Mouse (Mus musculus) megakaryocyte-erythroid progenitor cell, adult 5-6 weeks (primary cell): ENCODE data around the gene Nsun2. TPM values are rescaled to one million over a fixed set of nuclear protein-coding genes. Genes with fewer than 3 reads are reported as not detected.
"Not testable (repeated sequence)": the region's sequence is repeated elsewhere in the genome, so short reads cannot be mapped to it uniquely, and the experiment has no call there.

Experiments
- ATAC-seq: replicated peaks from 2 replicates; pipeline ENCODE4 v1.8.0; 2016; ENCODE audit warnings: mild to moderate bottlenecking, inconsistent platforms; ENCODE audit not compliant: severe bottlenecking, poor library complexity, low FRiP score, low TSS enrichment
- total RNA-seq, 2 experiments: library from RNA; stranded (forward) in 1 of 2; stranded (reverse) in 1 of 2; fragments of 200-1000, 215-1000 nt in 1 of 2; fragments of >200 nt in 1 of 2; fragmentation: Nextera tagmentation in 1 of 2; gene quantifications; 2 replicates each; pipeline ENCODE4 v1.2.3; 2014 to 2017

Nsun2 gene
- total RNA-seq, 2 experiments from 2014 or later, result 194 to 335 TPM

DNA sequence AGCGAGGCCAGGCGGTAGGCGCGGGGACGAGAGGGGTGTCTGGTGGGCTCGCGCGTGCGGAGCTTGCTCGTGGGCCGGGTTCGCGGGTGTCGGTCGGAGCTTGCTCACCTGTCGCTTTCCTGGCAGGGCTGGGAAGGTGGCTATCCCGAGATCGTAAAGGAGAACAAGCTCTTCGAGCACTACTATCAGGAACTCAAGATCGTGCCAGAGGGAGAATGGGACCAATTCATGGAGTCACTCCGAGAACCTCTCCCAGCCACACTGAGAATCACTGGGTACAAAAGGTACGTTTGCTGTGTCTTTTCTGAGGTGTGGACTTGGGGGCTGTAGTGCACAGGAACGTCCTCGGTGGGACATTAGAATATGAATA is 78.6 kb downstream of the Nsun2 start:
- ATAC-seq, result no peak

DNA sequence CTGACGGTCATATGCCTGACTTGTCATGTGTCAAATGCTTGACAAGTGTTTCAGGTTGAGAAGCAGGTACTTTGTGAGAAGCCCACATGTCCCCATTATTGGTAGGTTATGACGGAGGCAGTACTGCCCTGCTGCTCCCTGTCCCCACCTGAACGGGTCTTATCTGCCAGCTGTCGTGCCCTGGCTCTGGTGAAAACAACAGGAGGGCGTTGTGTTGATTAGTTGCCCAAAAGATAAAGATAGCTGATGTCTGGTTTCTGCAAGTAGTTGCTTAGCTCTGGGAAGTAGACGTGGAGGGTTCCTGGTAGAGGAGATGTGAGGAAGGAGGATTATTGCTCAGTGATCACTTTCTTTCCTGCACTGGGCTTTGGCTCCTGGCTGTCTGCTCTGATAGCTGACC is 83.2 kb downstream of the Nsun2 start:
- peak; percentile 49 for ATAC-seq

DNA sequence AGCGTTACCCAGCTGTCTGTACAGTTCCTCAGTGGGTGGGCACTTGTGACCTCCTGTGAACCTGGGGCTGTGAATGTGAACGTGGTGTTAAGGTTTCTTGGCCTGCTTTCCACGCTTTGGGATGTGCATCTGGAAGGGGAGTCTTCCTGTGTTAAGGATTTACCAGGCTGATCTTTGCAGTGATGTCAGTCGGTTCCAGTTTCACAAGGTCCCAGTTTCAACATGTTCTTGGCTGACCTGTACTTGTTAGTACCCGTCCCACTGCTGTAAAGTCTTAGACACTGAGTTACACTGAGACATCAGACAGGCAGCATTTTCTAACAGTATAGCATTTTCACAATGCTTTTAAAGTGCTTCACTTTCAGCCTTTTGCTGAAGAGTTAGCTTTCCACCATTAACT is 90.3 kb downstream of the Nsun2 start:
- no peak for ATAC-seq

DNA sequence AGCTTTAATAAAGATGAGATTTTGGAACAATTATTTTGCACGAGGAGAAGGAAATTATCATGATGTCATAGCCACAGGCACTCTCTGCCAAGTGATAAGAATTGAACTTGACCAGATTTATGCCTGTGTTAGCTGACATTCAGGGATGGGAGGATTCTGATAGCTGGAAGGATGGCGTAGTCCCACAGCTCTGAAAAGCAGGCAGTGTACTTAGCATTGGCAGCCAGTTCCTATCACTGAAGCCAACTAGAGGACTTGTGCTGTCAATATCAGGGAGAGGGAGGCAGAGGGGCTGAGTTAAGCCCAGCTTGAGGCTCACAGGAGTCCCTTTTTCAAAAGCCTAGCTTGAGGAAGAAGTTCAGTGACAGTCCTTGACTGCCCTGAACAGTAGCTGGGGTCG is 91.0 kb downstream of the Nsun2 start:
- no peak for ATAC-seq

DNA sequence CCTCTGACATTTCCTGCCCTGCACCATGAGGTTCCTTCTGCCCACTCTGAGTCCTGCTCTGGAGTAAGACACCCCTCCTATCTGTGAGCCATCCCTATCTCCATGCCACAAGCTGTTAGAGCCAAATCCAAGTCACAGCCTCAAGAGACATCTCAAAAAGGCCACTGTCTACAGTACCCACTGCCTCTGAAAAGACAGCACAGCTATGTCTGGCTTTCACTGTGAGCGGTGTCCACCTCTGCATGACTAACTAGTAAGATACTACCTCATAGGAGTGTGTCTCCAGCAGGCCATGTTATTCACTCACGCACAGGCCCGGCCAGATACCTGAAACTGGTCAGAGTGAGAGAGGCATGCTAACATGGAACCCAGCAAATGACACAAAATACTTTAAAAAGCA is 94.4 kb downstream of the Nsun2 start:
- no peak for ATAC-seq

DNA sequence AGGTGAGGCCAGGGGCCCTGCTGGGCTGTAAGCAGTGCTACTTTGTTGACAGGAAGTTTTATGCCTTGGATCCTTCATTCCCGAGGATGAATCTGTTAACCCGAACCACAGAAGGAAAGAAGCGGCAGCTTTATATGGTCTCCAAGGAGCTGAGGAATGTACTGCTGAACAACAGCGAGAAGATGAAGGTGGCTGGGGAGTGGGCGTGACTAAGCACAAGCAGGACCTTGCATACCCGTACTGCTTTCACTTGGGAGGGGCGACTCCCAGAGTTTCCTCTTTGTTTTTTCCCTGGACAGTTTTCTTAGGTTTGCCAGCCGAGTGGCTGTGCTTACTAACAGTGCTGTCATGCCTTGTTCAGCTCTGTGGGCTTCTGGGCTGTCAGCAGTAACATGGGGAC is 97.0 kb downstream of the Nsun2 start:
- ATAC-seq, result no peak

DNA sequence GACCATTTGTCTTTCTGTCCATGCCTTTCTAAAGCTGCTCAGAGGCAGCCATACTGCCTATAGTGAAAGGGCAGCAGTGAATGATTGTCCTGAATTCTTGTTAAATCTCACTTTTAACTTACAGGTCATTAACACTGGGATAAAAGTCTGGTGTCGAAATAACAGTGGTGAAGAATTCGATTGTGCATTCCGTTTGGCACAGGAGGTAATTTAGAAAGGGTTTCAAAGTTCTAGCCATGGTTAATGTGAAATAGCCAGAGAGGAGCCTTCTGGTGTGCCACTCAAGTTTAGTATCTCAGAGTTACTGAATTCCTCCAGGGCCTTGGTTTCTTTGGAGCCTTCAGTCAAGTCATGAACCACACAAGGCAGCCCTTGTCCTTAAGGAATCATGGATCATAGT is 97.6 kb downstream of the Nsun2 start:
- no peak for ATAC-seq

DNA sequence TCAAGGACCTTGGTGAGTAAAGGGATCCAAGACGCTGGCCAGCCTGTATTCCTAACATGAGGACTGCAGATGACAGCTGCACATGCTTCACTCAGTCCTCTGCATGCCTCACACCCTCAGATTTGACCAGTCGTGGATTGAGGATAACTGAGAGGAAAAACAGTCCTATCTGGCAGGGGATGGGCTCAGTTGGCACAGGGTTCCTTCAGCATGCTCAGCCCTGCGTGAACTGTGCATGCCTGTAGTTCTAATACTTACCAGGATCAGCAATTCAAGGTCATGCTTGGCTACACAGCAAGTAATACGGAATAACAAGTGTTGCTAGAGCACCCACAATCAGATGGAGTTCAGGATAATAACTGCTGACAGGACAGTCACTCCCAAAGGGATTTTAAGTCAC is 98.1 kb downstream of the Nsun2 start:
- no peak for ATAC-seq

DNA sequence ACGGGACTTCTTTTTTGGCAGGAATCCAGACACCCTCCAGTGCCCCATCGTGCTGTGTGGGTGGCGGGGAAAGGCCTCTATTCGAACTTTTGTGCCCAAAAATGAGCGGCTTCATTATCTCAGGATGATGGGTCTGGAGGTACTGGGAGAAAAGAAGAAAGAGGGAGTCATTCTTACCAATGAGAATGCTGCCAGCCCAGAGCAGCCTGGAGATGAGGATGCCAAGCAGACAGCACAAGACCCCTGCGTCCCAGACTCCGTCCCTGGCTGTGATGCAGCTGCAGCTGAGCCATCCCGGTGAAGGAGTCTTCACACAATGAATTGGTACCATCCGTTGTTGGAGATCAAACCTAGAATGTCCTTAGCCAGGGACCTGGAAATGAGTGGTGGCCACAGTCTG is 100.0 kb downstream of the Nsun2 start:
- no peak for ATAC-seq

DNA sequence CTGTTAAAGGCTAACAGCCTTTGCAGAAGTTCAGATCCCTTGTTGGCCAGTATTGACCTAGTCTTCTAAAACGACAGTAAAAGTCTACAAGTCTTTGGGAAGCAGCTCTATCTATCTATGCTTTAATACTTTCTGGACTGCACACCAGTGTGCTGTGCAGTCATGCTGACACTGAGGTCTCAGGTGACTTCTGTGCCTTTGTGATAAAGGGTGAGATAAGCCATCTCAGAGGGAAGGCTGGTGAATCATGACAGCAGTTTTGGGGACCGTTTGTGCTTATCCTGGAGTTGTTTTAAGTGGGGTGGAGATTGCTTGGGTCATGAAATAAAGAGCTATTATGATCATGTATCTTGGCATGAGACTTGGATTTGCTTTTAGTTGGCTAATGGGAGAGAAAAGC is 100.4 kb downstream of the Nsun2 start:
- ATAC-seq, result 0 out of 2 replicates have a peak, but pooled peaks have one; percentile 34

DNA sequence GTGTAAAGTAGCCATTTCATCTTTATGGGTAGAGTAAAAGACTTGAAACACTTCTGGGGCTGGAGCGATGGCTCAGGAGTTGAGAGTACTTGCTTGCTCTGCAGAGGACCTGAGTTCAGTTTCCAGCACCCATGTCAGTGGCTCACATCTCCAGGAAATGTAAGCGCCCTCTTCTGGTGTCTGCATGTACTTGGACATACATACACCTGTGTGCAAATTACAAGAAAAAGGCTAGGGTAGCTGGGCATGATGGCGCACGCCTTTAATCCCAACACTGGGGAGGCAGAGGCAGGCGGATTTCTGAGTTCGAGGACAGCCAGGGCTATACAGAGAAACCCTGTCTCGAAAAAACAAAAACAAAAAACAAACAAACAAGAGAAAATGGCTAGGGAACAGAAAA is 102.3 kb downstream of the Nsun2 start:
- ATAC-seq, result not testable (repeated sequence)

DNA sequence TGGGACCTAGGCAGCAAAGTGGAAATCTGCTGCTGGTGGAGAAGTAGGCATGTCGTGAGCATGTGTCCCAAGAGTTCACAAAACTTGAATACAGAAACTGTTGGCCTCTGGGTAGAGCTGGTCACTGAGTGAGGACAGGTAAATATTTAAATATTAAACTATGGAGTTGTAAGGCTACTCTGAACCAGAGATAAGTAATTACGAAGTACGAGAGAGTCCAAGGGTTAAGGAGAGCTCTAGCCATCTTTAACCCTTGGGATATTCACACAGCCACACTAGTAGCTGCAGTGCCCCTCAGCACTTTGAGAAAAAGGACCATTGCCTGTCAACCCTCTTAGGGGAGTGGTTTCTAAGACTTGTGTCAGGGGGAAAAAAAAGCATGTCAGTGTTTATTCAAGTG is 102.8 kb downstream of the Nsun2 start:
- ATAC-seq, result no peak

DNA sequence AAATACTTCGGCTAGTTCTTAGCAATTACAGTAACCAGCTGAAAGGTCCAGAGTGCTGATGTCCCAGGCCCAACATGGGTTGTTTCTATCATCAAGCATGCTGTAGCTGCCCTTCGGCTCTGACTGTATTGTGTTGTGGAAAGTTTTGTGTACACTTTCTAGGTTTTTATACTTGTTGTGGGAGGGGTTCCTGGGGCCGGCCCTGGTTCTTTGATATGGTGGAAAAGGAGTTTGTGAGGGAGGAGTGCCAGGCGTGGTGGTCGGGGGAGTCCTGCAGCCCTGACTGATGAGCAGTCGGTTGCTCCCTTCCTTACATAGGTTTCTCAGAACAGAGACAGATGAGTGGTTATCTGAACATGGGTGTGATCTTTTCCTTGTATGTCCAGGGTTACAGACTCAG is 103.3 kb downstream of the Nsun2 start:
- ATAC-seq, result no peak

DNA sequence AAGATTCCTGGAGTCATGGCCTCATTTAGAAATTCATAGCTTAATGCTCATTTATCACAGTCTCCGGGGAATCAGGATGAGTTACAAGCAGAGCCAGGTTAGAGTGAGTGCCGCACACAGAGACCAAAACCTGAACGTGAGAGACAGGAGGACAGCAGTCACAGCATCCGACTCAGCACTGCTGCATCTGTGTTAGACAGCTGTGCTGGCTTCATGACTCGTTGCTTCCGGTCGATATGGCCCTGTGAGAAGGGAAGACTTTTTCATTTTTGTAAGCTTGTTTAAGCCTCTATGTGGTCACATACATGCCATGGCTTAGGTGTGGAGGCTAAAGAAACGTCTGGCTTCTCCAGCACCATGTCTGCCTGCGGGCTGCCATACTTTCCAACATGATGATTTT is 104.1 kb downstream of the Nsun2 start:
- no peak for ATAC-seq

DNA sequence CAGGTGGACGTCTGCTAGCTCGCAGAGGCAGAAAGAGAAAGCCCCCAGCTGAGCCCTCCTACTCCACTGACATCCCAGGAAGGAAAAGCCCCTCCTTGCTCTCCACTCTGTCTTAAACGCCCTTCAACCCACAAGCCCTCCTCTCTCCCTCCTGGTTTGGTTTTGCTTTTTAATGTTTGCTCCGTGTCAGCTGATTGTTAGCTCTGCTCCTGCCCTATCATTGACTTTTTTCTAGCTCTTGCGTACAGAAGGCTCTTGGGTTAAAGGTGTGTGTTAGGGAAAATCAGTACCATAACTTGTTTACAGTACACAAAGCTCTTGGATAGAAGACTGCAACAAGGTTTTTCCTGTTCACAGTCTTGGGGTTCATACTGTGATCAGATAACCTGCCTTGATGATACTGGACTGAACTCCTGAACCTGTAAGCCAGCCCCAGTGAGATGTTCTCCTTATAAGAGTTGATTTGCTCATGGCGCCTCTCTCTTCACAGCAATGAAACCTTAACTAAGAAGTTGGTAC is 104.6 kb downstream of the Nsun2 start:
- no peak for ATAC-seq

DNA sequence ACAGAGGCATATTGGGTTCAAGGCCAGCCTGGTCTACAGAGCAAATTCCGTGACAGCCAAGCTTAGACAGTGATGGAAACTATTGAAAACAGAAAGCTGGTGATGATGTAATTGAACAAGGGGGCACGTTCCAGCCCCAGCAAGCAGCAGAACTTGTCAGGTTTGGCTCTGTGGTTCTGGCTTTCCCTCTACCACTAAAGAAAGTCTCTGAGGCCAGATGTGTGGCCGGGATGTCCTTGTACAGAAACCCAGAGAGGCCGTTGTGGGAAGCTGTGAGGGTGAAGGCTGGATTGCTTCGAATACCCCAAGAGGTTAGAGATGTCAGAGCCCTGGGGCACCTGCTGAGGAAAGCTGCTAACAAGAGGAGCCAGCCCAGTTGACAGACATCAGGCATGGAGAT is 105.7 kb downstream of the Nsun2 start:
- ATAC-seq, result no peak

DNA sequence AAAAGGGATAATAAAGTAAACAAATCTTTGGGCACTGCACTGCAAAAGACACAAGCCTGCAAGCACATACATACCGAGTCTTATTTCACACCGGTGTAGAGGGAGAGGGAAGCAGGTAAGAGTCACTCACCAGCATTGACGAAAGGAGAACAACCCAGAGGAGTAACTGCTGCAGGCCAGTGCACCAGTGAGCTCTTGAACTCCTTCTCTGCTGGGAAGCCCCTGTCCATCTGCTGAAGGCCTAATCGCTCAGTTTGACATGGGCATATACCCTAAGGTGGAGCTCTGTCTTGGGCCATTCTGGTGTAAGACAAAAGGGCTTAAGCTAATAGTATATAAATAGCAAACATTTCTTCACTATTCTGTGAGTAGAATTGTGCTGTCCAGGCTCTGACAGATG is 106.6 kb downstream of the Nsun2 start:
- ATAC-seq, result no peak

DNA sequence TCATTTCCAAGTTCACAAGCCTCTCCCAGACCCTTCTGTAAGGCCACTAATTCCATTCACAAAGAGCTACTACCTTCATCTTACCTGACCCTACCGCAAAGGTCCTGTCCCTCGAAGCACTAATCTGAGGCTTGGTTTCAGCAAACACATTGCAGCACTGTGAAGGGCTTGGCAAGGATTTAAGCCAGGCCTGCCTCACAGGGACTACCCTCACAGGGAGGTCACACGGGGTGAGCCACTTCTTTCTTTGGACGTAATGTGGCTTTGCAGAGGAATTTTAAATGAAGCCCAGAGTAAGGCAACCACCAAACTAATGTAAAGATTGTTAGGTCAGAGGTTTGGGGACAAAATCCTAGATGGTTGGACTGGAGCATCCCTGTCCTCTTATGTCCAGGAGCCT is 107.0 kb downstream of the Nsun2 start:
- no peak for ATAC-seq

DNA sequence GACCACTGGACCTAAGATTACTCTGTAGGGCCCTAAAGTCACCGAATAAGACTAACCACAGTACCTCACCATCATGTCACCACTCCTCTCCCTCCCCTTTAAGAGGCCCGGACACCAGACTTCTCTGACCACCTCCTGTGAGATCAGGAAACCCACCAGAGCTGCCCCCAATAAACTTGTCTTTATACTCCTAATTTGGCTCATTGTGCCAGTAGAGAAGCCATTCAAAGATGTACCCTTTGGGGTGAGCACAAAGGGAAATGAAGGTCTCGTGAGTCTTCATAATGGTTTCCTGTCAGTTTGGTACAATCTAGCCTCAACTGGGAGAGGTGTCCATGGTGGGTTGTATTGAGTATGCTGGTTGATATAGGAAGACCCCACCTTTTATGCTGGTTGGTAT is 107.5 kb downstream of the Nsun2 start:
- ATAC-seq, result no peak

DNA sequence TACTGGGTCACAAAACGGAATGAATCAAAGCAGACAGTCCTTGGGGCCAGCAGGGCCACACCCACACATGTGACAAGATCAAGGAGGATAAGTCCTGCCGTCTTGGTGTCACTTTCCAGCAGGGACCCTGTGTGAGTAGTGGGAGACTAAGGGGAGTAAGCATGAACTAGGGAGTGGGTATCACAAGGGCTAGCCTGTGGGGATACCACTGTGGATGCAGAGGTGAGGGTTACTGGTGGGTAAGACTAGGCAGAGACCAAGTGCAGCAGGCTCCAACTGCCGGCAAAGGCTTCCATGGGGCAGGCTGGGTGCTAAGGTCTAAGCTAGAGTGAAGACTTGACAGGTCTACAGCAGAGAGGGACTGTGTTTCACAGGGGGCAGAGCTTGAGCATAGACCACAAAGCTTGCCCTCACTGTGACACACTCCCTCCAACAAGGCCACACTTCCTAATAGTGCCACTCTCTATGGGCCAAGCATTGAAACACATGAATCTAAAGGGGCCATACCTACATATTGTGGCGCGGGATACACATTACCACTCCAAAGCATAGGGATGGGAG is 109.2 kb downstream of the Nsun2 start:
- peak; percentile 35 for ATAC-seq

DNA sequence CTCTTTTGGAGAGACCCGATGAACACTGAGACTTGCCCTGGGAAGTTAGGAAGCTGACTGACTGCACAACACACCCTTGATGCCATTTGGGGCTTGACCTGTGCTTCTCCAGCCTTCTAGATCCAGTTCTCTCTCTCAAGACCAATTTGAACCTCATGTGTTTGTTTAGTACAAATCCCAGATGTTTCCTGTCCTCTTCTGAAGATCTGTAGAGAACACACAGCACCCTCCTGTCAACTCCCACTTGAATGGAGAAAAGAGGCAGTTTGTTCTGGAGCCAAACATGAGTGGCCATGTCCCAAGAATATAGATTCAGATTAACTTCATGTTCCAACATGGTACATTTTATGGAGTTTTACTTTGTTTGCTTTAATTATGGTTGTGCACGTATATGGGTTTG is 110.4 kb downstream of the Nsun2 start:
- no peak for ATAC-seq
